Mouse (Mus musculus) MEL (cell line): ENCODE measurements around the gene Rundc1. TPM values are rescaled to one million over a fixed set of nuclear protein-coding genes. Genes with fewer than 3 reads are reported as not detected.

ENCODE experiments used
- DNase-seq: peaks from one replicate; pipeline ENCODE4 v3.0.0; 2011; ENCODE audit warnings: low read depth, low spot score
- H3K27ac ChIP-seq: 2 replicates; pipeline ENCODE4 v1.5.1; 2012; ENCODE audit warnings: low read depth, mild to moderate bottlenecking, control low read depth, low read length, moderate library complexity; ENCODE audit not compliant: control insufficient read depth
- H3K27me3 ChIP-seq, 2 experiments: fragments of 150-350 bp in 1 of 2; sonication (generic) in 1 of 2; 2 replicates each; pipeline ENCODE4 v1.6.1; 2012; ENCODE audit warnings: low read length in 2 of 2, mild to moderate bottlenecking in 2 of 2, improper control_type of control experiment in 1 of 2, moderate library complexity in 1 of 2; ENCODE audit not compliant: insufficient read depth in 2 of 2, control insufficient read depth in 1 of 2
- H3K36me3 ChIP-seq, 2 experiments: 2 replicates each; pipeline ENCODE4 v1.6.1; 2012 to 2014; ENCODE audit warnings: low read length in 2 of 2, improper control_type of control experiment in 1 of 2, inconsistent platforms in 1 of 2, mild to moderate bottlenecking in 1 of 2; ENCODE audit not compliant: insufficient read depth in 2 of 2, control insufficient read depth in 1 of 2
- H3K4me1 ChIP-seq, 2 experiments: fragments of 150-350 bp in 1 of 2; sonication (generic) in 1 of 2; 2 replicates each; pipeline ENCODE4 v1.6.1; 2012; ENCODE audit warnings: low read length in 2 of 2, improper control_type of control experiment in 1 of 2, mild to moderate bottlenecking in 1 of 2; ENCODE audit not compliant: insufficient read depth in 2 of 2, control insufficient read depth in 1 of 2
- H3K4me3 ChIP-seq, 2 experiments: fragments of 150-350 bp in 1 of 2; sonication (generic) in 1 of 2; 2 replicates each; pipeline ENCODE4 v1.5.1; 2012; ENCODE audit warnings: low read depth in 2 of 2, low read length in 2 of 2, mild to moderate bottlenecking in 2 of 2, moderate library complexity in 2 of 2, control low read depth in 1 of 2, improper control_type of control experiment in 1 of 2; ENCODE audit not compliant: control insufficient read depth in 1 of 2, insufficient read depth in 1 of 2
- H3K79me2 ChIP-seq: 2 replicates; pipeline ENCODE4 v1.6.1; 2012; ENCODE audit warnings: mild to moderate bottlenecking, low read length, moderate library complexity; ENCODE audit not compliant: control insufficient read depth, poor library complexity, insufficient read depth
- H3K9ac ChIP-seq: 2 replicates; pipeline ENCODE4 v1.6.1; 2012; ENCODE audit warnings: low read depth, mild to moderate bottlenecking, control low read depth, low read length, moderate library complexity; ENCODE audit not compliant: control insufficient read depth, poor library complexity, severe bottlenecking
- H3K9me3 ChIP-seq: fragments of 150-350 bp; sonication (generic); replicated peaks from 2 replicates; pipeline ENCODE4 v1.6.1; 2012; ENCODE audit warnings: mild to moderate bottlenecking, low read length, improper control_type of control experiment, moderate library complexity; ENCODE audit not compliant: insufficient read depth
- BHLHE40 ChIP-seq: IDR thresholded peaks from 2 replicates; pipeline ENCODE4 v1.6.1; 2012; ENCODE audit warnings: low read depth, mild to moderate bottlenecking, inconsistent platforms, low read length, improper control_type of control experiment, borderline replicate concordance
- CHD2 ChIP-seq: IDR thresholded peaks from 2 replicates; pipeline ENCODE4 v1.6.1; 2011; ENCODE audit warnings: low read length, improper control_type of control experiment
- CTCF ChIP-seq, 3 experiments: IDR thresholded peaks in 2 of 3; conservative IDR thresholded peaks in 1 of 3; 2 replicates each; pipeline ENCODE4 v1.5.1; 2011 to 2012; ENCODE audit warnings: low read length in 3 of 3, low read depth in 2 of 3, mild to moderate bottlenecking in 2 of 3, improper control_type of control experiment in 1 of 3, inconsistent platforms in 1 of 3, mixed read lengths in 1 of 3, moderate library complexity in 1 of 3; ENCODE audit not compliant: control insufficient read depth in 1 of 3, insufficient read depth in 1 of 3, poor library complexity in 1 of 3, severe bottlenecking in 1 of 3
- E2F4 ChIP-seq: IDR thresholded peaks from 2 replicates; pipeline ENCODE4 v1.6.1; 2011; ENCODE audit warnings: low read depth, low read length, improper control_type of control experiment, borderline replicate concordance
- ELF1 ChIP-seq: IDR thresholded peaks from 2 replicates; pipeline ENCODE4 v1.6.1; 2014; ENCODE audit warnings: low read depth, mild to moderate bottlenecking, inconsistent platforms, low read length, improper control_type of control experiment, moderate library complexity
- EP300 ChIP-seq, 2 experiments: IDR thresholded peaks; 2 replicates each; pipeline ENCODE4 v1.6.1; 2011; ENCODE audit warnings: improper control_type of control experiment in 2 of 2, low read length in 2 of 2, low read depth in 1 of 2, mild to moderate bottlenecking in 1 of 2
- ETS1 ChIP-seq: IDR thresholded peaks from 2 replicates; pipeline ENCODE4 v1.6.1; 2012; ENCODE audit warnings: low read depth, mild to moderate bottlenecking, inconsistent platforms, low read length, improper control_type of control experiment, moderate library complexity
- GABPA ChIP-seq: IDR thresholded peaks from 2 replicates; pipeline ENCODE4 v1.6.1; 2012; ENCODE audit warnings: low read depth, mild to moderate bottlenecking, inconsistent platforms, low read length, improper control_type of control experiment, moderate library complexity
- GATA1 ChIP-seq: IDR thresholded peaks from 2 replicates; pipeline ENCODE4 v1.6.1; 2011; ENCODE audit warnings: low read depth, low read length, improper control_type of control experiment
- HCFC1 ChIP-seq: IDR thresholded peaks from 2 replicates; pipeline ENCODE4 v1.6.1; 2012; ENCODE audit warnings: low read depth, mild to moderate bottlenecking, inconsistent platforms, low read length, improper control_type of control experiment, moderate library complexity
- JUND ChIP-seq: IDR thresholded peaks from 2 replicates; pipeline ENCODE4 v1.6.1; 2011; ENCODE audit warnings: low read depth, mild to moderate bottlenecking, improper control_type of control experiment, low read length
- KAT2A ChIP-seq: conservative IDR thresholded peaks from 2 replicates; pipeline ENCODE4 v1.6.1; 2012; ENCODE audit warnings: low read depth, low read length, improper control_type of control experiment, inconsistent platforms
- MAFK ChIP-seq: IDR thresholded peaks from 2 replicates; pipeline ENCODE4 v1.6.1; 2011; ENCODE audit warnings: low read depth, mild to moderate bottlenecking, low read length, improper control_type of control experiment, borderline replicate concordance
- MAZ ChIP-seq: IDR thresholded peaks from 2 replicates; pipeline ENCODE4 v1.6.1; 2012; ENCODE audit warnings: low read depth, mild to moderate bottlenecking, inconsistent platforms, low read length, improper control_type of control experiment
- MEF2A ChIP-seq: IDR thresholded peaks from 2 replicates; pipeline ENCODE4 v1.6.1; 2014; ENCODE audit warnings: low read depth, mild to moderate bottlenecking, inconsistent platforms, low read length, improper control_type of control experiment; ENCODE audit not compliant: poor library complexity, insufficient replicate concordance, severe bottlenecking; ENCODE audit errors: extremely low read depth
- MXI1 ChIP-seq: IDR thresholded peaks from 2 replicates; pipeline ENCODE4 v1.6.1; 2011; ENCODE audit warnings: mild to moderate bottlenecking, low read depth, low read length, improper control_type of control experiment
- MYB ChIP-seq: IDR thresholded peaks from 2 replicates; pipeline ENCODE4 v1.6.1; 2011; ENCODE audit warnings: mild to moderate bottlenecking, low read depth, low read length, improper control_type of control experiment
- NELFE ChIP-seq: IDR thresholded peaks from 2 replicates; pipeline ENCODE4 v1.6.1; 2011; ENCODE audit warnings: low read depth, low read length, improper control_type of control experiment
- NRF1 ChIP-seq: IDR thresholded peaks from 2 replicates; pipeline ENCODE4 v1.6.1; 2014; ENCODE audit warnings: low read depth, mild to moderate bottlenecking, inconsistent platforms, low read length, improper control_type of control experiment, moderate library complexity; ENCODE audit not compliant: poor library complexity, insufficient read depth, severe bottlenecking
- POLR2A ChIP-seq, 2 experiments: IDR thresholded peaks; 2 replicates each; pipeline ENCODE4 v1.6.1; 2011 to 2012; ENCODE audit warnings: low read length in 2 of 2, mild to moderate bottlenecking in 2 of 2, control low read depth in 1 of 2, improper control_type of control experiment in 1 of 2, low read depth in 1 of 2, moderate library complexity in 1 of 2; ENCODE audit not compliant: control insufficient read depth in 1 of 2, insufficient read depth in 1 of 2, poor library complexity in 1 of 2
- POLR2AphosphoS2 ChIP-seq: IDR thresholded peaks from 2 replicates; pipeline ENCODE4 v1.6.1; 2011; ENCODE audit warnings: low read length, improper control_type of control experiment
- RAD21 ChIP-seq: IDR thresholded peaks from 2 replicates; pipeline ENCODE4 v1.6.1; 2011; ENCODE audit warnings: mild to moderate bottlenecking, low read depth, low read length, improper control_type of control experiment
- RCOR1 ChIP-seq: IDR thresholded peaks from 2 replicates; pipeline ENCODE4 v1.6.1; 2012; ENCODE audit warnings: low read depth, mild to moderate bottlenecking, inconsistent platforms, low read length, improper control_type of control experiment
- SIN3A ChIP-seq: IDR thresholded peaks from 2 replicates; pipeline ENCODE4 v1.6.1; 2012; ENCODE audit warnings: low read length, improper control_type of control experiment, inconsistent platforms
- SMC3 ChIP-seq: IDR thresholded peaks from 2 replicates; pipeline ENCODE4 v1.6.1; 2011; ENCODE audit warnings: low read depth, low read length, improper control_type of control experiment
- TAL1 ChIP-seq: IDR thresholded peaks from 2 replicates; pipeline ENCODE4 v1.6.1; 2012; ENCODE audit warnings: mild to moderate bottlenecking, inconsistent platforms, low read length, moderate library complexity, mixed read lengths
- TBP ChIP-seq: IDR thresholded peaks from 2 replicates; pipeline ENCODE4 v1.8.0; 2011; ENCODE audit warnings: low read depth, low read length, improper control_type of control experiment
- TCF12 ChIP-seq: IDR thresholded peaks from 2 replicates; pipeline ENCODE4 v1.6.1; 2014; ENCODE audit warnings: low read depth, mild to moderate bottlenecking, inconsistent platforms, low read length, improper control_type of control experiment, moderate library complexity
- UBTF ChIP-seq: IDR thresholded peaks from 2 replicates; pipeline ENCODE4 v1.6.1; 2012; ENCODE audit warnings: low read depth, mild to moderate bottlenecking, inconsistent platforms, low read length, improper control_type of control experiment, moderate library complexity, borderline replicate concordance; ENCODE audit not compliant: insufficient read depth
- USF1 ChIP-seq: IDR thresholded peaks from 2 replicates; pipeline ENCODE4 v1.6.1; 2014; ENCODE audit warnings: low read depth, mild to moderate bottlenecking, inconsistent platforms, low read length, improper control_type of control experiment, moderate library complexity
- USF2 ChIP-seq, 2 experiments: IDR thresholded peaks; 2 replicates each; pipeline ENCODE4 v1.6.1; 2011 to 2012; ENCODE audit warnings: improper control_type of control experiment in 2 of 2, low read length in 2 of 2, borderline replicate concordance in 1 of 2, inconsistent platforms in 1 of 2, low read depth in 1 of 2, mild to moderate bottlenecking in 1 of 2; ENCODE audit not compliant: insufficient read depth in 1 of 2
- ZC3H11A ChIP-seq: IDR thresholded peaks from 2 replicates; pipeline ENCODE4 v1.6.1; 2012; ENCODE audit warnings: low read depth, mild to moderate bottlenecking, inconsistent platforms, low read length, improper control_type of control experiment
- ZKSCAN1 ChIP-seq: IDR thresholded peaks from 2 replicates; pipeline ENCODE4 v1.6.1; 2012; ENCODE audit warnings: low read depth, mild to moderate bottlenecking, inconsistent platforms, low read length, improper control_type of control experiment, moderate library complexity
- ZMIZ1 ChIP-seq: IDR thresholded peaks from 2 replicates; pipeline ENCODE4 v1.6.1; 2012; ENCODE audit warnings: low read depth, mild to moderate bottlenecking, inconsistent platforms, low read length, improper control_type of control experiment, moderate library complexity
- ZNF384 ChIP-seq: IDR thresholded peaks from 2 replicates; pipeline ENCODE4 v1.6.1; 2012; ENCODE audit warnings: low read depth, mild to moderate bottlenecking, inconsistent platforms, low read length, improper control_type of control experiment
- polyA plus RNA-seq, 2 experiments: library from polyadenylated mRNA; stranded (reverse) in 1 of 2; unstranded in 1 of 2; fragments of >175 nt in 1 of 2; fragments of >200 nt in 1 of 2; gene quantifications; 2 replicates each; pipeline versions ENCODE4 v1.2.1 to v1.2.4; 2012; ENCODE audit warnings: low replicate concordance in 2 of 2, low read depth in 1 of 2; ENCODE audit not compliant: insufficient read length in 2 of 2, insufficient read depth in 1 of 2, missing spikeins in 1 of 2
- total RNA-seq: library from RNA; depleted of rRNA; stranded (reverse); fragments of 300-350 nt; gene quantifications from 2 replicates; pipeline ENCODE4 v1.2.3, GENCODE M21; 2012

Gene Rundc1
- total and polyA plus RNA-seq, 3 experiments: 9.2 to 13.1 TPM; not detected in 1

- Histone ChIP-seq H3K79me2 (peaks cover 6% of the 10 kb centered on the region; the same call in 1 of the 2 replicates), H3K9me3 (no peaks in the 10 kb centered on the region), H3K36me3 (peaks cover 0 to 27% of the 10 kb centered on the region in 2 experiments; a peak in 3 of 4 replicates), H3K27ac (peak overlapping the region; percentile 82), H3K4me1 (peaks cover 12 to 33% of the 10 kb centered on the region in 2 experiments), H3K27me3 (no peaks in the 10 kb centered on the region), H3K4me3 (no peak overlapping the region; a peak in 1 of 4 replicates), H3K9ac (peak overlapping the region; percentile 78)
- peak; percentile 91 for DNase-seq
- TF ChIP-seq MEF2A: no peak
- no peak for TF ChIP-seq POLR2AphosphoS2
- TF ChIP-seq HCFC1: peak; percentile 12; the same call in 1 of the 2 replicates
- TF ChIP-seq CTCF (IDR thresholded peaks at IDR 0.05 in 2 of 3, conservative IDR thresholded peaks at IDR 0.05 in 1 of 3; ENCODE audit: control insufficient read depth in 1 of 3, insufficient read depth in 1 of 3, low read depth in 2 of 3, low read length in 3 of 3, poor library complexity in 1 of 3, severe bottlenecking in 1 of 3): no peak
- TF ChIP-seq EP300 (IDR thresholded peaks at IDR 0.05; ENCODE audit: low read depth in 1 of 2, low read length in 2 of 2): peak; percentile 85 to 89
- TF ChIP-seq NELFE: no peak; the same call in 1 of the 2 replicates
- TF ChIP-seq SIN3A: peak; percentile 80
- no peak for TF ChIP-seq BHLHE40
- no peak for TF ChIP-seq CHD2
- TF ChIP-seq GABPA: no peak
- no peak for TF ChIP-seq ZC3H11A
- peak; percentile 97 for TF ChIP-seq UBTF
- no peak for TF ChIP-seq SMC3
- 0 out of 2 replicates have a peak, but pooled peaks have one; percentile 11 for TF ChIP-seq ELF1
- peak; percentile 88 for TF ChIP-seq TAL1
- TF ChIP-seq MAFK: no peak; the same call in 1 of the 2 replicates
- peak; percentile 88 for TF ChIP-seq GATA1
- peak; percentile 90 for TF ChIP-seq TCF12
- TF ChIP-seq RCOR1: peak; percentile 66; the same call in 1 of the 2 replicates
- TF ChIP-seq MAZ: no peak
- TF ChIP-seq ETS1: peak; percentile 79
- no peak for TF ChIP-seq ZMIZ1
- no peak; a peak in 1 of 4 replicates for TF ChIP-seq POLR2A (IDR thresholded peaks at IDR 0.05; ENCODE audit: control insufficient read depth in 1 of 2, insufficient read depth in 1 of 2, low read depth in 1 of 2, low read length in 2 of 2, poor library complexity in 1 of 2)
- peak; percentile 39; the same call in 1 of the 2 replicates for TF ChIP-seq MXI1
- no peak for TF ChIP-seq USF2 (IDR thresholded peaks at IDR 0.05; ENCODE audit: borderline replicate concordance in 1 of 2, insufficient read depth in 1 of 2, low read depth in 1 of 2, low read length in 2 of 2)
- TF ChIP-seq ZKSCAN1: no peak
- no peak for TF ChIP-seq USF1
- no peak for TF ChIP-seq KAT2A
- peak; percentile 82 for TF ChIP-seq ZNF384
- no peak for TF ChIP-seq RAD21
- no peak for TF ChIP-seq NRF1
- TF ChIP-seq JUND: no peak
- TF ChIP-seq MYB: peak; percentile 60; the same call in 1 of the 2 replicates
- no peak for TF ChIP-seq E2F4
- peak; percentile 97 for TF ChIP-seq TBP
Measured at GRCm38 (mm10) chr11:101462583-101463440, 37.9 kb downstream of the Rundc1 start.
